Mouse (Mus musculus) ovary, adult 18-20 months (tissue): Measurements from ENCODE around the gene Ncor2.

ENCODE experiments used
- DNase-seq: peaks from one replicate; pipeline ENCODE4 v3.0.0; 2022; ENCODE audit warnings: low spot score, mixed read lengths

Gene Ncor2

DNA sequence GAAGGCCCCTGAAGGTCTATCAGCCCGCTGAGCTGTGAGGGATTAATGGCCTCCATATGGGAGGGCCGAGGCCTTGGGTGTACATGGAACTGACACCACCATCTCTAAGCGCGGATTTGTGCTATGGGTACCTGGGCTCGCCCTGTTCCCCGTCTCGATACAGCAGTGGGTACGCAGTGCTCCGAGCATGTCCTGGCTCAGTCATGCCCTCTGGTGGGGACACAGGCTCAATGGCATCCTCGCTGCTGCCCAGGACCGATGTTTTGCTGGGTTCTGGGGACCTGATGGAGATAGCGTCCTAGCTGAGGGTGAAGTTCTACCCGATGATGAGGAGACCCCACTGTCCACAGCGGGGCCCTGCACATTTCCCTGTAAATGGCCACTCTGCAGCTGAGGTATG, 155.0 kb downstream of the Ncor2 start:
- no peak for DNase-seq

- no peak for DNase-seq
Observed at GRCm38 (mm10) chr5:125021298-125021697, 157.7 kb downstream of the Ncor2 start.

DNA sequence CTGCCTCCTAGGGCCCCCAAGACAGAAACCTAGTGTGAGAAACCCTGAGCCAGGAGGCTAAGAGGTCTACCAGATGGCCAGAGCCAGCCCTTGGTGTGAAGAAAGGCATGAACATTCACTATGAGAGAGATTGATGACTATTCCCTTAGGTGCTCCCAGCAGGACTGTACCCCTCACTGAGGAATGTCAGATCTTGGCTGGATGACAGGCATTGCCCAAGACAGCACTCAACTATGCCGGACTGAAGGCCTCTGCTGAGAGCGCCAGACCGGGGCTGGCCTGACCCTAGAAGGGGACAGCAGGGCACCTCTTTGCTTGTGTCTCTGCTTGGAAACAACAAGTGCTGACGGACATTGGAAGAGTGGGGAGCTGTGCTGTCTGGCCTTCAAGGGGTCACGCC, 159.9 kb downstream of the Ncor2 start:
- DNase-seq = no peak

- no peak for DNase-seq
Observed at GRCm38 (mm10) chr5:125017332-125017731, 161.7 kb downstream of the Ncor2 start.

DNA sequence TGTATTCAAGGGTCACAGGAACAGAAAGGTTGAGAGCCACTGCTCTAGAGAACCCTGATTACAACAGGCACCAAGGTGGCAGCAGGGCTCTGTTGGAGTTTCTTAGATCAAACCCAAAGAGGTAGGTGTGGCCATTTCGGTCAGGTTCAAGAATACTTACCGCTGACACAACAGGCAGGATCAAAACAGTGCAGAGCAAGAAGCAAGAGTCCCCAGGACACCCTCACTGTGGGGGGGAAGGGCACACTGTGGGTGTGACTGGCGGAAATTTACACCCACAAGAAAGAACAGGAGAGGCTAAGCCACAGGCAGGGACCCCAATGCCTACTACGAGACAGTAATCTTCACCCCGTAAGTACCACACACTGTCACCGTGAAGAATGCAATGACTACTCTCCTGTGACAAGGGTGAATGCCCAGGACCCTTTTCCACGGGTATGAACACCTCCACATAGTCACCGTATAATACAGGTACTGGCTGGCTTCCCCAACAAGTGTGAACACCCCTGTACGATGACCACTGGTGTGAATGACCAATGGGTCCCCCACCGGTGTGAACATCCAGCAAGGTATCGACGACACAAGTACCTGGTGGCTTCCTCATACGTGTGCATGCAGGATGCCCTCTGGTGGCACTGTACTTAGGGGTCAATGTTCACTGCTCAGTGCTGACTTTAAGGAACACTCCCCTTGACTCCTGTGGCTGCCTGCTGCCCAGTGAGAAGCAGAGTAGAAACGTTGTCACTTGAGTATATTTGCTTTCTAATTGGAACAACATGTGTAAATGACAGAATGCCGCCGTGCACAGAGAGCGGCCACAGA, 162.4 kb downstream of the Ncor2 start:
- no peak for DNase-seq

- DNase-seq = no peak
Observed at GRCm38 (mm10) chr5:125015576-125015975, 163.4 kb downstream of the Ncor2 start.

DNA sequence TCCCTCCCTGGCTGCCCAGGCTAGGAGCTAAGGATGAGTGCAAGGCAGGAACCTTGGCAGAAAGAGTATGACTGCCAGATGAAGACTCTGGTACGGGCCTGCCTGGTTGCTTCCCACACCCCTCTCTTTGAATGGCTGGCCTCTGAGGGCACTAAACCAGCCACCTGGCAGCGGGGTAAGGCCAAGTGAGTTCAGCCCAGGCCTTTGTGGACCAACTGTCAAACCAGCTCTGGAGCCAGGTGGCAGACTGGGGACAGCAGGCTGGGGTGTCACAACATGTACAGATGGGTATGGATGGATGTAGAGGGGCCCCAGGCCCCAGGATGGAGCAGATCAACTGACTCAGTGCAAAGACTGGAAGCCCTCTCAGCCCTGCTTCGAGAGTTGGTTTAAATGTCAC, 164.0 kb downstream of the Ncor2 start:
- no peak for DNase-seq

- no peak for DNase-seq
Observed at GRCm38 (mm10) chr5:125014497-125014896, 164.5 kb downstream of the Ncor2 start.

DNA sequence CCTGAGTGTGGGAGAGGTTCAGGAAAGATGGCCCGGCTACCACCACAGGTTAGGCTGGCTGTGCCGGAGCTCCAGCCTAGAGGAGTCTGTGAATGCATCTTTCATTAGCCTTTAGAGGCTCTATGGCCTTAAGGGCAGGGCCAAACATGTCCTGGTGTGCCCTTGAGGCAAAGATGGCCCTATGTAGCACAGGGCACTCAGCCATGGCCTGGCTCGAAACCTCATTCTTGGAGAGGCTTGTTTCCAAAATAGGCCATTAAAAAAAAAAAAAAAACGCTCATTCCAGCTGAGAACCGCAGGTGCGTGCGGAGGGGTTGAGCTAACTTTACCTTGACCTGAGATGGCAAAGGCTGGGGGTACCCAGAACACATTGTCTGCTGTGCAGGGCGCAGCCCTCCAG, 167.4 kb downstream of the Ncor2 start:
- DNase-seq = no peak

GRCm38 (mm10) chr5:125011166-125011565, 167.9 kb downstream of the Ncor2 start:
- DNase-seq = no peak

GRCm38 (mm10) chr5:125006896-125007295, 172.1 kb downstream of the Ncor2 start:
- DNase-seq = no peak

GRCm38 (mm10) chr5:125005871-125006652, 173.0 kb downstream of the Ncor2 start:
- no peak for DNase-seq

- no peak for DNase-seq
Observed at GRCm38 (mm10) chr5:125003873-125004255, 175.2 kb downstream of the Ncor2 start.

GRCm38 (mm10) chr5:125002969-125003872, 175.8 kb downstream of the Ncor2 start, which contains the start of gene Rflna:
Gene Rflna, plus strand, starts transcription at chr5:125003221.
- DNase-seq = no peak

DNA sequence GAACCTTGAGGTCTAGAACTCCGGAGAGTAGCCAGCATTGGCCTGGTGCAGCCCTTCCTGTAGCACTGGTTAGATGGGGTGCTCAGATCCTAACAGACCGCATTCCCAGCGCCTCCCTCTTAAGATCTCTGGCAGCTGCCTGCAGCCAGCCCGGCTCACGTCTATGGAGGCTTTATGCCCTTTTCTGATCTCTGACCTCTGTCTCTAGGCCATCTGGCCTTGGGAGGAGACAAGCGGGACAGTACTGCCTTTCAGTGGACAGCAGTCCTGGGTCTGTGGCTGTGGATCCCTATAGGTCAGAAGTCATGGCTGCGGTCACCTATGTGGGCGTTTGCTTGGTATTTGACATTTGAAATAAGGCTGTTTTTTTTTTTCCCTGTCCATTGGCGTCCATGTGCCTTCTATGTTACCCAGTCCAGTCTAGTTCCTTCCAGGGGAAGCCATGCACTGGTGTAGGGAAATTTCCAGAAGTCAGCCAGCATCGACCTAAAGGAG, 178.2 kb downstream of the Ncor2 start:
- no peak for DNase-seq

- DNase-seq = no peak
Observed at GRCm38 (mm10) chr5:124997913-124998312, 181.1 kb downstream of the Ncor2 start.

DNA sequence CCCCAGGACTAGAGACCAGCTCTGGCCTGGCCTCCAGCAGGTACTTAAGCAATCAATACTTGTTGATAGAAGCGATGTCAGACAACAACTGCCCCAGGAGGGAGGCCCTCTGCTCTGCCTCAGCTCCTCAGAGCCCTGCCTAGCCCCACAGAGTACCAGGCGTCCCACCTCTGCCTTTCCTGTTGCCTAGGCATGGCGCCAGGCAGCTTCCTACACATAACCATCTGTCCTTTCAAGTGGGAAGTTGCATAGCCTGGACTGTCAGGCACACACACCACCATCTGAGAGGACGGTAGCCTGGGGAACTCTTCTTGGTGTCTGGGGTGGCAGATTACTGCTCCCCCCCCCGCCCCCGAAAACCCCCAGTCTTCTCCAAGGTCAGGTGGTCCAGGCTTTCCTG, 182.2 kb downstream of the Ncor2 start:
- no peak for DNase-seq

- DNase-seq = no peak
Observed at GRCm38 (mm10) chr5:124992891-124993290, 186.1 kb downstream of the Ncor2 start.

GRCm38 (mm10) chr5:124992323-124992722, 186.7 kb downstream of the Ncor2 start:
- DNase-seq = no peak

- DNase-seq = no peak
Observed at GRCm38 (mm10) chr5:124989724-124990123, 189.3 kb downstream of the Ncor2 start.

- no peak for DNase-seq
Observed at GRCm38 (mm10) chr5:124986656-124987055, 192.4 kb downstream of the Ncor2 start.

DNA sequence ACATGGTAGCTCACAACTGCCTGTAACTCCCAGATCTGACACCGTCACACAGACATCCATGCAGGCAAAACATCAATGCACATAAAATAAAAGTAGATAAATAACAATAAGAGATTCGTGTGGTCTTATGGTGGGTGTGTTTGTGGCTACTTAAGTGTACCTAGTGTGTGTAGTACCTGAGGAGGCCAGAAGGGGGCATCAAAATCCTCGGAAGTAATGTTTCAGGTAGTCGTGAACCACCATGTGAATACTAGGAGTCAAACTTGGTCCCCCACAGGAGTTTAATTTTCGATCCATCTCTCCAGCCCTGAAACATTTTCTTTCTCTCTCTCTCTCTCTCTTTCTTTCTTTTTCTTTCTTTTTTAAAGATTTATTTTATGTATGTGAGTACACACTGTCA, 192.8 kb downstream of the Ncor2 start:
- DNase-seq = no peak
